Comparison of ENCODE assay signal across 16 mouse cellular contexts in the genomic region with DNA sequence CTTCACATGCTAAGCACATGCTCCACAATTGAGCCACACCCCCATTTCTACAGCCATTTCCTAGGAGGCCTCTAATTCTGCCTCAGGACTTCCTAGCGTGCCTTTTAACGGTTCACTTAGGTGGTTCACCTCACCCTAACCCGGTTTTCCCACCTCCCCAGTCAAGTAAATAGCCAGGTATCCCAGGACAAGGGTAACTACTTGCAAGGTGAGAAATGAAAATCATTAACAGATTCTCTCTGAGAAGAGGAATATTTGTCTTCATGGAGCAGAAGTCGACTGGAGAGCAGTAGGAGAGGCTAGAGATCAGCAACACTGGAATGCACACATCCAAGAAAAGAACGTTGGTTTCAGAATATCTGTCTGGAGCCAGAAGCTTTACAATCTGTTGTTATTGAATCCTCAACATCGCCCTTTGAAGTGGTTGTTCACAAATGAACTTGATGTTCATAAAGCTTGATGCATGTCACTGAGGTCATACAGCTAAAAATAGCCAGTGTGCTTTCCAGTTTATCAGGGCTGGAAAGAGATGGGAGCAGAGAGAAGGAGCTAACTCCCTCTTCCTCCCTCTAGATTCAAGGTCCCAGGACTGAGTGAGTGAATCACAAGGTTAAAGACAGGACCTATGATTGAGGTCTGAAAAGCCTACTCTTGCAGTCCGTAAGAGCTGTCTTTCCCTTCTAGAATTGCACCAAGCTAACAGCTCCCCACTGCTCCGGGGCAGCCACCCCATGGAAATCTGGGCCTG. TPM values are rescaled to one million over a fixed set of nuclear protein-coding genes. Genes with fewer than 3 reads are reported as not detected.
"Had no signal": no experiment of that assay in that cellular context is flagged by ENCODE, and none has a peak within 500 bp of the region (broad histone marks: within the 10 kb centered on the region; RNA-seq: fewer than 3 reads in every experiment).

No protein-coding gene starts in this region.

- H3K9ac ChIP-seq: liver, embryonic 15.5 days; neural tube, embryonic 13.5 days; stomach, embryonic 15.5 days had no signal

- DNase-seq: kidney, postnatal 14 days; lung, adult 2 months; lung, postnatal 4 days; retina, postnatal 1 day; thymus, adult 2 months; thymus, postnatal 25 days had no signal

- H3K27me3 ChIP-seq: neural tube, embryonic 13.5 days had no signal

- H3K27ac ChIP-seq: left cerebral cortex, adult 2 months; limb, embryonic 10.5 days; liver, embryonic 15.5 days; midbrain, embryonic 10.5 days; neural tube, embryonic 13.5 days; stomach, embryonic 15.5 days had no signal

- ATAC-seq: lung, postnatal 0 days had no signal

- H3K4me2 ChIP-seq: liver, embryonic 11.5 days; liver, embryonic 15.5 days; neural tube, embryonic 13.5 days; stomach, embryonic 15.5 days had no signal

- H3K4me1 ChIP-seq: liver, embryonic 15.5 days; stomach, embryonic 15.5 days had no signal

- H3K9me3 ChIP-seq: limb, embryonic 10.5 days; liver, embryonic 15.5 days; midbrain, embryonic 10.5 days; neural tube, embryonic 13.5 days; stomach, embryonic 15.5 days had no signal

- H3K4me3 ChIP-seq: left cerebral cortex, adult 2 months; limb, embryonic 10.5 days; liver, embryonic 15.5 days; midbrain, embryonic 10.5 days; neural tube, embryonic 13.5 days; stomach, embryonic 15.5 days had no signal

- H3K36me3 ChIP-seq: limb, embryonic 10.5 days; liver, embryonic 15.5 days; midbrain, embryonic 10.5 days; neural tube, embryonic 13.5 days; stomach, embryonic 15.5 days had no signal

RNA-seq across cellular contexts. Expression of a gene that starts 8.2 kb away (rescaled TPM):
- total RNA-seq: megakaryocyte, adult 5-6 weeks had no signal

RNA-seq across cellular contexts. Expression of a gene that starts 23.2 kb away (rescaled TPM):
- total RNA-seq: megakaryocyte, adult 5-6 weeks had no signal

RNA-seq across cellular contexts. Expression of a gene that starts 42.7 kb away (rescaled TPM):
- total RNA-seq: megakaryocyte, adult 5-6 weeks had no signal
- polyA plus RNA-seq: liver, embryonic 11.5 days; liver, embryonic 15.5 days; spleen, adult 2 months had no signal
